Comparison of ENCODE assay signal across 8 mouse cellular contexts in the genomic region with DNA sequence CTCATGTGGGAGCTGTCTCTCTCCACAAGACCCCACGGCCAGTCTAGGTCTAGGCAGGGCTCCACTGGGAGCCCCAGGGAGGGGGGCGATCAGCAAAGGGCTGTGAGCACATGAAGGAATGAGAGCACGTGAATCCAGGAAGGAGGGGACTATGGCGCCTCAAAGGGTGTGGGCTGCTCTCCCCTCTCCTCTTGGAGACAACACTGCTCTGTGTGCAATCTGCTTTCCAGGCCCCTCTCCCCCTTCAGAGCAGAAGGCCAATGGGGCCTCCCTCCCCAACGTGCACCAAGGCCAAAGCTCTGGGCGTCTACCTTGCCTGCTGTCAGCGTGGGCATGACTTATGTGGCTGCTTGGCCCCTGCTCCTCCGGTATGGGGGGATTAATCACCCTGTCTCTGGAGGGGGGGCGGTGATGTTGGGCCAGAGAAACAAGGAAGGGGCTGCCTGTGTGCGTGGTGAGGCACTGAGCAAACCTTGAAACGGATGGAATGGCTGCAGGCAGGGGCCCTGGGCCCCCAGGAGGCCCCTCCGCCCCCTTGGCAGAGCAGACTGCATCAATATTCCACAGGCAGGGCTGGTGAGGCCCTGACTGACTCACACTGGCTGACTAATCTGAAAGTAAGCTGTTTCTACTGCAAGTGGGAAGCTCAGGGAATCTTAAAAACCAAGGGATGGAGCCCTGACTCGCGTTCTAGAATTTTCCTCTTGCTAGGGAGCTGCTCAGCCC. TPM values are rescaled to one million over a fixed set of nuclear protein-coding genes. Genes with fewer than 3 reads are reported as not detected.
DNase-seq lines count a peak whose midpoint lies in the region; ATAC-seq and TF ChIP-seq lines count a peak whose summit lies in the region.

No protein-coding gene starts in this region.

- H3K27ac ChIP-seq in intestine, postnatal 0 days (ENCODE audit: low read depth, low read length): peak overlapping the region; percentile 57; the same call in 1 of the 2 replicates
- H3K27ac ChIP-seq in neural tube, embryonic 13.5 days (replicated peaks): peak overlapping the region; percentile 76

- H3K36me3 ChIP-seq in intestine, postnatal 0 days (ENCODE audit: control insufficient read depth, insufficient read depth): no peaks in the 10 kb centered on the region
- no peaks in the 10 kb centered on the region for H3K36me3 ChIP-seq in neural tube, embryonic 13.5 days

- H3K4me1 ChIP-seq in intestine, postnatal 0 days (replicated peaks; ENCODE audit: control insufficient read depth, insufficient read depth, low read length): peaks cover 13% of the 10 kb centered on the region
- peaks cover 46% of the 10 kb centered on the region for H3K4me1 ChIP-seq in neural tube, embryonic 13.5 days (replicated peaks)

- H3K9me3 ChIP-seq in intestine, postnatal 0 days (ENCODE audit: control insufficient read depth): no peaks in the 10 kb centered on the region
- no peaks in the 10 kb centered on the region for H3K9me3 ChIP-seq in neural tube, embryonic 13.5 days

- H3K9ac ChIP-seq in intestine, postnatal 0 days (ENCODE audit: low read depth, low read length): no peak overlapping the region
- no peak overlapping the region for H3K9ac ChIP-seq in neural tube, embryonic 13.5 days

- WGBS in intestine, postnatal 0 days: 20% methylated on average over 14 of the region's 14 CpGs
- WGBS in neural tube, embryonic 13.5 days: 15% methylated on average over 14 of the region's 14 CpGs

- no peak overlapping the region for H3K4me3 ChIP-seq in intestine, postnatal 0 days (ENCODE audit: low read depth, low read length)
- no peak overlapping the region for H3K4me3 ChIP-seq in neural tube, embryonic 13.5 days

- no peak for DNase-seq in frontal cortex, postnatal 10 days (ENCODE audit: low spot score in 2 of 2)
- peak; percentile 12 for DNase-seq in urinary bladder, postnatal 25 days (ENCODE audit: low spot score)
- DNase-seq in urinary bladder, adult 2 months (ENCODE audit: low spot score): no peak
- DNase-seq in spleen, postnatal 14 days (ENCODE audit: low spot score in 2 of 2): no peak
- DNase-seq in layer of hippocampus, adult 8-10 months (ENCODE audit: low spot score in 2 of 2): no peak

- H3K4me2 ChIP-seq in intestine, postnatal 0 days (replicated peaks; ENCODE audit: low read depth): peak overlapping the region; percentile 40; the same call in 1 of the 2 replicates
- H3K4me2 ChIP-seq in neural tube, embryonic 13.5 days: no peak overlapping the region

- ATAC-seq in frontal cortex, adult (ENCODE audit: low TSS enrichment): peak; percentile 96
- peak; percentile 80 for ATAC-seq in intestine, postnatal 0 days
- peak; percentile 85 for ATAC-seq in neural tube, embryonic 13.5 days (ENCODE audit: low read depth)

- H3K27me3 ChIP-seq in intestine, postnatal 0 days (replicated peaks; ENCODE audit: control insufficient read depth, insufficient read depth, low read length): no peaks in the 10 kb centered on the region
- H3K27me3 ChIP-seq in neural tube, embryonic 13.5 days: no peaks in the 10 kb centered on the region

- TF ChIP-seq CTCF in intestine, postnatal 0 days (IDR thresholded peaks at IDR 0.05; ENCODE audit: low read depth): no peak

RNA-seq across cellular contexts. Expression of a gene that starts 35.0 kb away (rescaled TPM):
- polyA plus RNA-seq in urinary bladder, adult 2 months (2012; rRNA removed): 8.0 and 10.8 TPM in 2 replicates
- 73.6 and 78.6 TPM in 2 replicates for polyA plus RNA-seq in intestine, postnatal 0 days (2015; fragmentation: Nextera tagmentation; extraction: Ambion mirVana)
- 77.7 and 96.5 TPM in 2 replicates for polyA plus RNA-seq in neural tube, embryonic 13.5 days (2015; fragmentation: Nextera tagmentation; extraction: Ambion mirVana)
- total RNA-seq in layer of hippocampus, adult 8-10 months (2022): 10 to 100 TPM in 1 of 4 experiments, 1 to 10 TPM in 3; 6.6 to 10.6 (median 7.2) TPM
